Mouse (Mus musculus): ENCODE results near the gene Calr. TPM values are rescaled to one million over a fixed set of nuclear protein-coding genes. Genes with fewer than 3 reads are reported as not detected.
A peak's percentile ranks its signal among the peaks of the same experiment; 100 is the strongest.

Calr gene
- 1,972 and 2,060 TPM in 2 replicates for total RNA-seq (2017)

DNA sequence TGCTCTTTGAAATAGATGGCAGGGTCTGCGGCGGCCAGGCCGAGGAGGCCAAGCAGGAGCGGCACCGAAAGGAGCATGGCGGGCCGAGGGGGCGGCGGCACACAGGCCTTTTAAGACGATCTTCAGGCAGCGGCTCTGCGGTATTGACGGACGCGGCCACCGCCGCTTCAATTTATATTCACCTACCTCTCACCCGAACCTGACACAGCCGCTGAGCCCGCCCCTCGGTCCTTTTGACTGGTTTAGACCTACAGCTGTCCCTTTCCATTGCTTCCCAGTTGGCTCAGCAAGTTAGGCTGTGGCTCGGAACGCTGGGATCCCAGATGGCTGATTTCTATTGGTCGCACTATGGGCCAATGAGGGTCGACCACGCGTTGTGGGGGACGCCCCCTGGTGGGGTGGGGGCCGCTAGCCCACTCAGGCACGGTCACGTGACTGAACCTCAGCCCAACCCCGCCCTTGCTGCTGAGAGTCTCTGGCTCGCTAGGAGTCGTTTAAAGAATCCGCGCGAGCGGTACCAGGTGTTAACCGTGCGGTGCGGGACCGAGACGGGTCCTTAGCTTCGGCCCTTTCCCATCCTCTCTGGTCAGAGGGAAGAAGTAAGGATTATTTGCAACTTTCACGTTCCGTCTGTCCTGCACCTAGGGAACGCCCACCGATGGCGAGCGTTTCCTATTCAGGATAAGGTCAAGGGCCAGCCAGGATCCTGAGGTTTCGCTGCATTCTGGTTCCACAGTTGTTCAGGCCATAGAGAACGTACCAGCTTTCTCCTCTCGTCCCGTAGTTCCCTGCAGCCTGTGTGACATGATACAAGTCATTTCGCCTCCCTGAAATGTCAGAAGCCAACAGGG is at the start of gene Calr:
TSS of gene Calr (minus strand) at position 213 of the 851 bp plus-strand sequence.
- peak; percentile 87 for ATAC-seq (replicated peaks; ENCODE audit: low read depth, poor library complexity, severe bottlenecking)

DNA sequence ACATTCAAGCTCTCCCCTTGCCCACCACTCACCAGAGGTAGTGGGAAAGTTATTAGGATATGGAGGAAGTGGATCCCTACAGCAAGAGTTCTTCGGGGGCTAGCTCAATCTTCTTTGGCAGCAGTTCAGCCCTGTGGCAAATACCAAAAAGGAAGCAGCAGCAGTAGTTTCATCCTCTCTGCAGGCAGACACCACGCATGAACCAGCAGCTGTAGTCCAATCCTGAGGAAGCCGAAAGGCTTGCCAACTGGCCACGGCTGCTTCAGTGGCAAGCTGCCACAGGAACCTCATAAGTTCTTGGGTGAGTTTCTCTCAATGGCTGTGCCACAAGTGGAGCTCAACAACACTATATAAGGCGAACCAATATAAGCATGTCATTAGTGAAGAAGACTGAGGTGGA is 49.2 kb upstream of the Calr start:
- ATAC-seq (replicated peaks; ENCODE audit: low read depth, poor library complexity, severe bottlenecking) = no peak

DNA sequence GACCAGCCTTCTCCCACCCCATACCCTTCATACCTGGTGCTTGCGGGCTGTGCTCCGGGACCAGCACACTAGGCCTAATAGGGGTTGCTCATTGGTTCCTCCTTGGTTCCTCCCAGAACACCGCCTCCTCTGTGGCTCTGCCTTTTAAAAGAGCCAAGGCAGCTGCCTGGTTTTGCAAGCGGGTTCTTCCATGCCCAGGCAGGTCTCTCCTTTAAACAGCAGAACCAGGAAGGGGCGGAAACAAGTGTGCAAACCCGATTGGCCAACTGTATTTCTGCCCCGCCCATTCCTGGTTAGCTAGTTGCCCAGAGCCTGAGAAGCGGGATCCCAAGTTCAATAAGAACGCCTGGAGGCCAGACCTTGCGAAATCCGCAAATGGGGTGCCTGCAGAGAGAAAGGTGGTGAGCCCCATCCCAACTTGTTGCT is 47.0 kb upstream of the Calr start, which contains the start of gene Gcdh:
TSS of gene Gcdh (minus strand) at position 213 of the 426 bp plus-strand sequence.
- peak; percentile 99 for ATAC-seq (replicated peaks; ENCODE audit: low read depth, poor library complexity, severe bottlenecking)

DNA sequence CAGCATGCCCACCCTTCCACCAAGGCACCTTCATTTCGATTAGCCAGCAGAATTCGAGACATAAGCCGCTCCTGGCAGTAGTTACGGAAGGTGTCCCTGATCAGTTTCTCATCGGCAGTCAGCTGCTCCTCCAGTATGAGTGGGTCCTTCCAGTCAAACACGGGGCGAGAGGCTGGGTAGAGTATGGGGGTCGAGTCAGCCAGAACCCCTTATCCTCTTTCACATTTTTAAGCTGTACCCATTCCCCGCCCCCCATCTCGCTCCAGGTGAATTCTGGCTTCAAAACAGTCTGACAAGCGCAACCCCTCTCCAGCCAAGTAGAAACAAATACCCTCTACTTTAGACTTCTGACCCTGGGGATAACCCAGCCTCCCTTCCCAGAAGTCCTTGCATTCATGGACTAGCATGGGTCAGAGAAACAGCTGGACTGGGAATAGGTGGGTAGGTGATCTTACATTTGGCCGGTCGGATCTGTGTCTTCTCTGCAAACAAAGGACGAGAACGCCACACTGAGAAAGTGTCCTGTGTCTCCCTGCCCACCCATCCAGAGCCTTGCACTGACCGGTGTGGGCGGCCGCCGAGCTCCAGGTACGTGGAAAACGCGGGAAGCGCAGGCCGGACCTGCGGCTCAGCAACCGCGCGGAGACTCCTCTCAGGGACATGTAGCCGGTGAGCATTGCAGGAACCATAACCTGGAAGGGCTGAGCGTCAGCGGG is 46.4 kb upstream of the Calr start:
- no peak for ATAC-seq (replicated peaks; ENCODE audit: low read depth, poor library complexity, severe bottlenecking)

DNA sequence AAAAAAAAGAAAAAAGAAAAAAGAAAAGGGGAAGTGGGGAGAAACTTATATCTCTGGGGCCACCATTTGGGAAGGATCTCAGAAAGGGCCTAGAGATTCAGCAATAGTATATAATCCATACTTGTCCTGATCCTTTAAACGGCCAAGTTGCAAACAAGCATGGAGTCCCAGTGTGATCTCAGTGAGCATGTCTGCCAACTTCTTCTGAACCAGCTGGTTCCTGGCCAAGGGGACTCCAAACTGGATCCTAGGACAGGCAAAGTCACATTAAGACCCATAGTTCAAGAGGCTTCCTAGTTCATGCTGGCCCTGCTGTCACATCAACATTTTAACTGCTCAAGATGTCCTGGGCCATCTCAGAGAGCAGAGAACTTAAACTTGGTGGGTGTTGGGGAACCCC is 42.4 kb upstream of the Calr start:
- ATAC-seq (replicated peaks; ENCODE audit: low read depth, poor library complexity, severe bottlenecking) = no peak

DNA sequence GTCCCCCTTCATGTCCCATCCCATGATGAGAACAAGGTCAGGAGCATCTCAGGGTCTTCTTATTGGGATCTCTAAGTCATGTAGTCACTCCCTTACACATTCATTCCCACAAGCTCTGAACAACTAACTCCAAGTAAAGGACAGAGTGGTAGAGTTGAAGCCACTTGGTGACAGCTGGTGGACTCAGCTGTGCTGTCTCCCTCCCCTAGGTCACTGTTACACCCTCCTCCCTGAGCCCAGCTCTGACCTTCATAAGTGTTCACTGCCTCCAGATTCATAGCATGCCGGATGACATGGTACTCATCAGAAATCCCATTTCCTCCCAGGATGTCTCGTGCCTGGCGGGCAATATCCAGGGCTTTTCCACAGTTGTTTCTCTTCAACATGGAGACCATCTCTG is 41.5 kb upstream of the Calr start:
- no peak for ATAC-seq (replicated peaks; ENCODE audit: low read depth, poor library complexity, severe bottlenecking)

DNA sequence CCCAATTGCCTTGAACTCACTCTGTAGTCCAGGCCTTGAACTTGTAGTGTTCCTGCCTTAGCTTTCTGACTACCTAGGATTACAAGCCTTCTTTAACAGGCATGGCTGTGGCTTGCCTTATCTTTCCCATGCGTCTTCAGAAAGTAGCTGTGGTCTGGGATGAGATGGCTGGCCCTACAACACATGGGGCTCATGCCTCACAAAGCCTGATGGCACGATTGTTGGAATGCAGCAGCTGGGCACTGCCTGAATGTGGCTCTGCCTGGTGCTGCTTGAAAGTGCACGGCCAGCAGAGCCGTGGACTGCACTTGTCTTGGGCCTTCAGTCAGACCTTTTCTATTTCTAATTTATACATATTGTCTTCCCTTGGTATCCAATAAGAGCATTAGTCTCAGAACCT is 38.0 kb upstream of the Calr start:
- 0 out of 2 replicates have a peak, but pooled peaks have one; percentile 39 for ATAC-seq (replicated peaks; ENCODE audit: low read depth, poor library complexity, severe bottlenecking)

DNA sequence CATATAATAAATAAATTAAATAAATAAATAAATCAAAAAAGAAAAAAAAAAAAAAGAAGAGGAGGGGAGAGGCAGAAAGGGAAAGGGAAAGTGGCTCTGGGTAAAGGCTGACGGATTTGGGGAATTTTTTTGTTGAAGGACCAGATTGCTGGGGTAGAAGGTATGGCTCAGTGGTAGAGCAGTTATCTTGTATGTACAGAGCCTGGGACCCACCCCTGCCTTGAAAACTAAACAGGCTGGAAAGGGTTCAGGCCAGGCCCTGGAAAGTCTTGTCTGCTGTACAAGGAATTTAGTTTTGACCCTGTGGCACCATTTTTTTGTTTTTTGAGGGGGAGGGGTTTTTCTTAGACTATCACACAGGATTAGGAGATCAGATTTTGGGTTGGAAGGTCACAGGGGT is 32.2 kb upstream of the Calr start:
- ATAC-seq (replicated peaks; ENCODE audit: low read depth, poor library complexity, severe bottlenecking) = no peak

DNA sequence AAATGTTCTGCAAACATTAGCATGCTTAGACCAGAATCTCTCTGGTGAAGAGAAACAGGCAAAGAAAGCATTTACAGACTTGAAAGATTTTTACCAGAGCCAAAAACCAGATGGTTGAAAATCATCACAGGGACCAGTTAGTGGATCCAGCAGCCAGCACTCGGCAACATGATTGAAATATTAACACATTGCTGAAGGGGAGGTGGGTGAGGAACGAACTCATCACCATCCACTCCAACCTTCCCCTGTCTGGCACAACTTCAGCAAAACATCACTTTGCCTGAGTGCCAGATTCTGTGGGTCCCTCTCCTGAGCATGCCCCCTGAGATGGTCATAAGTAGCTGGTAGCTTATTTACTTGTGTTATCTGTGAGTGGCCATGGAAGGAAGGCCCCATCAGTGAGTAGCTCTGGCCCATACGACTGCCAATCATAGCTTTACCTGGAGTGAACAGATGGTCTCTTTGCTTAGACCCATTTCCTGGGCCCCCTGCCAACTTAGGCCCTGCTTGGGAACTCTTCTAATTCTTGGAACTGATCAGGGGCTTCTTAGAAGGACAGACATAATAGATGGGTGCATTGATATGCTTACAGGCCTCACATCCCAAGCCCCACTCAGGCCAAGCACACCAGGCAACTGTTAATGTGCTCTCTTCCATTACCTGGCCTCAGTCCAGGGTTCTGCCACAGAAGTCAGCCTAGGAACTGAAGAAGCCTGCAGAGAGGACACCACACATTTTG is 30.7 kb upstream of the Calr start:
- no peak for ATAC-seq (replicated peaks; ENCODE audit: low read depth, poor library complexity, severe bottlenecking)

DNA sequence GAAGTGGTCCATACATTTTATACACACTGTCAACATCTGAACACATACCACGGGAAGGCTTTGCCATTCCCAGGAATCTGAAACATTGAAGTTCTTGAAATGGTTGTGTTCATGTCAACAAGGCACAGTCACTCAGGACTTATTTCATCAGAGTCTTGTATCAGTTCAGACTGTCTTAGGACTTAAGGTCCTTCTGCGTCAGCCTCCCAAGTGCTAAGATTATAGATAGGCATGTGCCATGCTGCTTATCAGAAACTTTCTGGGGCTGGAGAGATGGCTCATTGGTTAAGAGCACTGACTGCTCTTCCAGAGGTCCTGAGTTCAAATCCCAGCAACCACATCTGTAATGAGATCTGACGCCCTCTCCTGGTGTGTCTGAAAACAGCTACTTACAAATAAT is 27.6 kb upstream of the Calr start:
- ATAC-seq (replicated peaks; ENCODE audit: low read depth, poor library complexity, severe bottlenecking) = no peak

DNA sequence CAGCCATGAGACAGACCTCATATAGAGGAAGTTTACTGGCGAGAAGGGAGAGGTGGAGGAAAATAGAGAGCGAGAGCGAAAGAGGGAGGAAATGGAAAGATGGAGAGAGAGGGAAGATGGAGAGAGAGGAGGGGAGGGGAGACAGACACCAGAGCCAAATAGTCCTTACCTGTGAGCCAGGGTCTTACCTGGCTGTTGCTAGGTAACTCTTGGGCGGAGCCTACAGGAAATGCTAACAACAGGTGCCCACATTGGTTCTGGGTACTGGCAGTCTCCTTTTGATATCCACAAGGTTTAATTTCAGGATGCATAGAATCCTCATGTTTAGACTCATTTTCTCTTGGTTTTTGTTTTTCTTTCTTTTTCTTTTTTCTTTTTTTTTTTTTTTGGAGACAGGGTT is 26.3 kb upstream of the Calr start:
- ATAC-seq (replicated peaks; ENCODE audit: low read depth, poor library complexity, severe bottlenecking) = no peak

DNA sequence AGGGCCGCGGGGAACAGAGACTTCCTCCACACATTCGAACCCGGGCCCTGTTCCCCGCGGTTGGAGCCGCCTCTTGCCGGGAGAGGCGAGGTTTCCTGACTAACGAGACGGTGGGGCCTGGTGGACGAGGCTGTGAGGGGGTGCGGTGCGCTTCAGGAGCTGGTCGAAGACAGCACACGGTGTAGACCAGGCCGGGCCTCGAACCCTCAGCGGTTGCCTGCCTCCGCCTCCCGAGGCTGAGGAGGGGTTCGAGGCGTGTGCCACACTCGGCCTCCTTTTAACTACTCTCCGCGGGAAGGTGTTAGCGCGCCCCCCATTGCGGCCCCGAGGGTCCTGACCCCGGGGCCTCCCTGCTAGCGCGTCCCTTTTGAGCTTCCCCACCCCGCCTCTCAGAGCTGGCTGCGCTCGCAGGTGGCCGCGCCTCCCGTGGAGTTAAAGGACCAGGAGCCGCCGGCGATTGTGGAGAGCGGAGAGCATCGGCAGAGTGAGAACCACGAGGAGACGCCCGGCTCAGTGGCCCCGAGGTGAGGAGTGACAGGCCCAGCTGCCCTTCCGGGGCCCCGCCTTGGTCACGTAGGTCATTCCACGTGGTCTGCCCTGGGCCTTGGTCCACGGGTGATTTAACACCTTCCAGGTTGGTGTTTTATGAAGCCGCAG is 25.7 kb upstream of the Calr start:
- ATAC-seq (replicated peaks; ENCODE audit: low read depth, poor library complexity, severe bottlenecking) = peak; percentile 22

DNA sequence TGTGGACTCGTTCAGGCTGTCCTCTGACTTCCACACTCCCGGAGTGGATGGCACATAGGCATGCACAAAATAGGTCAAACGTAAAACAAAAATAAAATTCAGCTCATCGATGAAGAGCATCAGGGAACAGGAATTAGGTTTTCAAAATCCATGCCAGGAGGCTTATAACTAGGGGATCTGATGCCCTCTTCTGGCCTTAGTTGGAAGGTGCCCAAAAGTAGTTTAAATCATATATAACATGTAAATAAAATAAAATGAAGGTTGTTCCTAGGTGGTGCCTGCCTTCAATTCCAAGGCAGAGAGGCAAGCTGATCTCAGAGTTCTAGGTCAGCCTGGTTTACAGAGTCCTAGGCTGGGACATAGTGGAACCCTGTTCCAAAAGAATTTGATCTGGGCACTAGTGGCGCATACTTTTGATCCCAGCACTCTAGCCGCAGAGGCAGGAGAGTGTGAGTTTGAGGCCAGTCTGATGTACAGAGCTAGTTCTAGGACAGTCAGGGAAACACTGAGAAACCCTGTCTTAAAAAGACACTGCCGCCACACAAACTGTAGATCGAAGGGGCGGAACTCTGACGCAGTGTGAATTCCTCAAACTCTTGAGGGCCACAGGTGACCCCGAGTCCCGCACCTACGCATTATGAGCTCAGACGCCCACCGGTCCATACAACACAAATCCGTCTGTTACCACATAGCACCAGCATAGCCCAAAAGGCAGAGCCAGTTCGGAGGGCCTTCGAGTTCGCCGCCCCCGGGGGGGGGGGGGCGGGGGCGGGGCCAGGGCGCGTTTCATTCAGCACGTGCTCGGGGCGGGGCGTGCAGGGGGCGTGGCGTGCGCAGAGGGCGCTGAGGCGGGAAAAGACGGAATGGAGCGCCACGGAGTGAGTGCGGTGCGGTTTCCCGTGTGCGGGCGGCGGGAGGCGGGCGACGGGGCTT is 24.9 kb upstream of the Calr start, which contains the start of gene Syce2:
TSS of gene Syce2 (plus strand) at position 736 of the 933 bp plus-strand sequence.
- peak; percentile 70 for ATAC-seq (replicated peaks; ENCODE audit: low read depth, poor library complexity, severe bottlenecking)

DNA sequence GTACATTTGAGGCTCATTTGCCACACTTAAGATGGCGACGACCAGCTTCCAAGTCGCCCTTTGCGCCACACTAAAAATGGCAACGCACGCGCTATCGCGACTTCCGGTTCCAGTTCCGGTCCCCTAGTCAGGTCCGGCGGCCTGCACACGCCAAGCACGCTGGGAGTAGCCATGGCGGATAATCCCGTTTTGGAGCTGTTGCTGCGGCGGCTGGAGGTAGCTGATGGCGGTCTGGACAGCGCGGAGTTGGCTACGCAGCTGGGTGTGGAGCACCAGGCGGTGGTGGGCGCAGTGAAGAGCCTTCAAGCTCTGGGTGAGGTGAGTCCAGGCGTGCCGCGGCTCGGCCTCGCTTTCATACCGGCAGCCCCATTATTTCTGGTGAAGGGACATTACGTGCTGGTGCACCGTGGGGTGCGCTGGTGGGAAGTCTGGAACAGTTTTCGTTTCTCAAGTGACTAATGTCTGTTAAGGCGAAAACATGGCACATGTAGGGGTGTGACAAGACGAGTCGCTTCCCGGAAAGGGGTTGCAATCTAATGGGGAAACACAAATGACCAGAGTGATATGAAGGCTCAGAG is 10.2 kb upstream of the Calr start, which contains the start of gene Farsa:
TSS of gene Farsa (plus strand) at position 126 of the 578 bp plus-strand sequence.
- peak; percentile 96 for ATAC-seq (replicated peaks; ENCODE audit: low read depth, poor library complexity, severe bottlenecking)

DNA sequence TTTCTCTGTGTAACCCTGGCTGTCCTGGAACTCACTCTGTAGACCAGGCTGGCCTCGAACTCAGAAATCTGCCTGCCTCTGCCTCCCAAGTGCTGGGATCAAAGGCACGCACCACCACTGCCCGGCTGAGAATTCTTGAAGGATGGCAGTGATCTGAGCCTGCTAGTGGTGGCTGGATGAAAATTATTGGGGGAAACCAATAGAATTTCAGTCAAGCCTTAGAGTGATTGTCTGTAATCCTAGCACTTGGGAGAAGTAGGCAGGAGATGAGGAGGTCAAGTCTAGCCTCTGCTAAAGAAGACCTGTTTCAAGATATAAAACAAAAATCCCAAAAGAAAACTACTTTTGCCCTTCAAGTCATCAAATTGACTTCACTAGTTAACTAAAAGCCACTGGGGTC is 9.7 kb upstream of the Calr start:
- no peak for ATAC-seq (replicated peaks; ENCODE audit: low read depth, poor library complexity, severe bottlenecking)

DNA sequence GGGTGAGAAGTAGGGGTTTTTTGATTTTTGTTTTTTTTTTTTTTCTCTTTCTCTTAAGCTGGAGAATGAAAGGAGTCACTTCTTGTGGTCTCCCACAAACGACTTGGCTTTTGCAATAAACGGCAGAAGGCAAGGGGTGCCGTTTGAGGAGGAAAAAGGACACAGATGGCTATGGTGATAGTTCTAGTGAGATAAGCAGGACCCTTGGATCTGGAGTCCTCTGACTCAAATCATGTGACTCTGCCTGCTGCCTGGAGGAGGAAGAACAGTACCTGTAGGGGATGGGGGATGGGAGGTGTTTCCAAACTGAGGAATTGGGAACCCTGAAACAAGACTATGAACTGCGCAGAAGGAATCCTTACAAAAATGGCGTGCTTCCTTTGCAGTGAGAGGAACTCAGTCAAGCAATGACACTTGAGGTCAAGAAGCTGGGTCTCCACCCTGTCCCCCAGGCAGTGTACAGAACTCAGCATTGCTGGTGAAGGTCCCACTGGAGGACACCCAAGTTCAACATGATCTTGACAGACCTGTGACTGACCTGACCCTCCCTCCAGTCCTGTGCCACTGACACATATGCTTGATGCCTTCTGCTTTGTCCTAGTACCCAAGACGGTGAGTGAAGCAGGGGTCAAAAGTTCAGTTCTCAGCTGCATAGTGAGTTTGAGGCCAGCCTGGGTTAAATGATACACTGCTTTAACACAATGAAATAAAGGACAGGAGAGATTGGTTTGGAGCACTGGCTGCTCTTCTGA is 1.1 kb upstream of the Calr start:
- peak; percentile 38 for ATAC-seq (replicated peaks; ENCODE audit: low read depth, poor library complexity, severe bottlenecking)

DNA sequence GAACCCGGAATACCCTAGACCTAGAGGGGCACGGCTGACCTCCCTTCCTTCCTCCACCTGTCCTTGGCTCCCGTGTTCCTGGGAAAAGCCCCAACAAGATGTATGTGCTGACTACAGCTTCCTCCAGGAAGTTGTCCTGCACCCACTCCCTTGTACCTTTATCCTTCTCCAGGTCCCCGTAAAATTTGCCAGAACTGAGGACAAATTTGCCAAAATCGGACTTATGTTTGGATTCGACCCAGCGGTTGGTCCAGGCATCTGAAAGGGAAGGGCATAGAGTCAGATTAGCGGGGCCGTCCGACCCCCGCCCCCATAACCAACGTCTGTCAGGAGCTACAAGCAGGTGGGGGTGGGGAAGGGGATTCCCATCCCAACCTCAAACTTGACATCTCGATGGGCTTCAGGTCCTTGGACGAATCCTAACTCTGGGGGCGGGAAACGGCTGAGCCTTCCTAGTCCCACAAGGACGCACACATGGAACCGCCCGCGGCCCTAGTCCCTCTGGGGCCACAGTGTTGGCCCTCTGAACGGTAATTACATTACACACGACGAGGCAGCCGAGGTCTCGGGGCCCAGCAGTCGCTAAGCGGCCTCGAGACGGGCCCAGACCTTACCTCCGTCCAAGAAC is 526 bp downstream of the Calr start:
- no peak for ATAC-seq (replicated peaks; ENCODE audit: low read depth, poor library complexity, severe bottlenecking)
